Mouse (Mus musculus): ENCODE results near the gene Tnrc18. TPM values are rescaled to one million over a fixed set of nuclear protein-coding genes. Genes with fewer than 3 reads are reported as not detected.

Tnrc18 gene
- polyA plus RNA-seq (2017; shearing (Covaris generic)) = 10 to 100 TPM; 18.0 to 27.9 TPM

GRCm38 (mm10) chr5:142817524-142818434 lies at the start of gene Tnrc18:
TSS of gene Tnrc18 (minus strand) at chr5:142817662.

GRCm38 (mm10) chr5:142692248-142692647 lies 125.2 kb downstream of the Tnrc18 start, which contains the start of gene Slc29a4:
TSS of gene Slc29a4 (plus strand) at chr5:142692512.

Other genes starting within 250 kb of the Tnrc18 start
- gene Mmd2, start 208.9 kb downstream of the Tnrc18 start, polyA plus RNA-seq (2017; shearing (Covaris generic)) = under 1 TPM in 1 of 2 experiments, not detected in 1; 0.26 TPM
- gene Wipi2, start 190.0 kb downstream of the Tnrc18 start, polyA plus RNA-seq (2017; shearing (Covaris generic)) = 10 to 100 TPM; 33.5 to 46.4 TPM
- gene Slc29a4, start 125.2 kb downstream of the Tnrc18 start, polyA plus RNA-seq (2017; shearing (Covaris generic)) = 1 to 10 TPM; 1.8 to 5.0 TPM
- 1 to 10 TPM; 3.6 to 4.5 TPM for gene Fbxl18, start 77.8 kb upstream of the Tnrc18 start, polyA plus RNA-seq (2017; shearing (Covaris generic))
- gene Actb, start 89.1 kb upstream of the Tnrc18 start, polyA plus RNA-seq (2017; shearing (Covaris generic)) = 1,000 to 10,000 TPM; 3,515 to 3,698 TPM
- gene Fscn1, start 142.7 kb upstream of the Tnrc18 start, polyA plus RNA-seq (2017; shearing (Covaris generic)) = 1 to 10 TPM in 1 of 2 experiments, under 1 TPM in 1; 0.67 to 2.8 TPM